Mouse (Mus musculus) embryonic facial prominence, embryonic 14.5 days (tissue): ENCODE data around the gene Sh3gl2. TPM values are rescaled to one million over a fixed set of nuclear protein-coding genes. Genes with fewer than 3 reads are reported as not detected.
A peak's percentile ranks its signal among the peaks of the same experiment; 100 is the strongest.

ENCODE experiments used
- ATAC-seq: fragments of 200-750 bp; cut with Nextera tagmentation; 2 replicates; pipeline ENCODE4 v1.8.0; 2017; ENCODE audit warnings: low read depth, moderate number of reproducible peaks, moderate TSS enrichment
- DNase-seq: peaks from one replicate; pipeline ENCODE4 v3.0.0-alpha.2; 2015; ENCODE audit warnings: low spot score
- H3K27ac ChIP-seq: fragments of 300-500 bp; sonication (generic); replicated peaks from 2 replicates; pipeline ENCODE4 v1.5.1; 2014; ENCODE audit warnings: low read depth, mild to moderate bottlenecking, low read length, moderate library complexity
- H3K27me3 ChIP-seq: fragments of 300-500 bp; sonication (generic); replicated peaks from 2 replicates; pipeline ENCODE4 v1.6.1; 2014; ENCODE audit warnings: low read length; ENCODE audit not compliant: control insufficient read depth, insufficient read depth
- H3K36me3 ChIP-seq: fragments of 300-500 bp; sonication (generic); 2 replicates; pipeline ENCODE4 v1.6.1; 2014; ENCODE audit warnings: low read length, mixed read lengths; ENCODE audit not compliant: control insufficient read depth, insufficient read depth
- H3K4me1 ChIP-seq: fragments of 300-500 bp; sonication (generic); 2 replicates; pipeline ENCODE4 v1.6.1; 2014; ENCODE audit warnings: antibody characterized with exemption, low read length; ENCODE audit not compliant: control insufficient read depth, insufficient read depth
- H3K4me2 ChIP-seq: fragments of 300-500 bp; sonication (generic); 2 replicates; pipeline ENCODE4 v1.6.1; 2014; ENCODE audit warnings: low read depth, mild to moderate bottlenecking, low read length, moderate library complexity, mixed read lengths
- H3K4me3 ChIP-seq: fragments of 300-500 bp; sonication (generic); 2 replicates; pipeline ENCODE4 v1.5.1; 2014; ENCODE audit warnings: low read depth, mild to moderate bottlenecking, low read length
- H3K9ac ChIP-seq: fragments of 300-500 bp; sonication (generic); 2 replicates; pipeline ENCODE4 v1.6.1; 2014; ENCODE audit warnings: low read depth, mild to moderate bottlenecking, low read length, moderate library complexity, mixed read lengths
- H3K9me3 ChIP-seq: fragments of 300-500 bp; sonication (generic); 2 replicates; pipeline ENCODE4 v1.6.1; 2016; ENCODE audit warnings: low read length; ENCODE audit not compliant: control insufficient read depth
- WGBS: fragments of 180-500 bp; shearing (Covaris S2); extraction: QIAGEN DNeasy Blood & Tissue Kit; methylation state at CpG from one replicate; pipeline ENCODE4 v1.1.7; 2014; 5-methylcytosine and 5-hydroxymethylcytosine counted together
- polyA plus RNA-seq: library from polyadenylated mRNA; unstranded; fragments of >200 nt; fragmentation: Nextera tagmentation; extraction: Ambion mirVana; gene quantifications from 2 replicates; pipeline ENCODE4 v1.2.1, GENCODE M21; 2014

Gene Sh3gl2
- polyA plus RNA-seq, 1 experiment from 2014 or later, result 7.0 TPM

DNA sequence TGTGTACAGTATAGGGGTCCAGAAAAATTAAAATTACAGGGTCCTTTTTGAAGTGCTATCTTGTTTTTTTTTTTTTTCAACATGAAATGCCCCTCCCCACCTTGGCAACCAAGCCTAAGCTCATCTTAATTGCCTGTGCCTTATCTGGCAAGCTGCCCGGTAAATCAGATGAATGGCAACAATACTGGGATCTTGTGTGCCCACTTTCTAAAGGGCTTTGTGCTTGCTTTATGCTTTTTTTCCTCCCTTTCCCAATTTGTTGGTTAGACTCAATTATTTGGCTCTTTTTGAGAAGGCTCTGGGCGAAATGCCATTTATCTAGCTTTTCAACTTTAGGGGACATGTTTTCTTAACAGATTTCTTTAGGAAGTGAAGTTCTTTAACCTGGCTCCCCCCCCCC lies 45.3 kb downstream of the Sh3gl2 start:
- Histone ChIP-seq H3K4me3 (no peak overlapping the region), H3K4me2 (no peak overlapping the region), H3K9me3 (no peaks in the 10 kb centered on the region), H3K9ac (no peak overlapping the region), H3K4me1 (peaks cover 5% of the 10 kb centered on the region; the same call in 1 of the 2 replicates), H3K27ac (no peak overlapping the region), H3K27me3 (no peaks in the 10 kb centered on the region), H3K36me3 (no peaks in the 10 kb centered on the region)
- 68% methylated on average over 2 of the region's 2 CpGs for WGBS
- ATAC-seq (no peak), DNase-seq (peak; percentile 60)

- WGBS, result 68% methylated on average over 2 of the region's 2 CpGs
Observed at GRCm38 (mm10) chr4:85250786-85251185, 45.9 kb downstream of the Sh3gl2 start.

GRCm38 (mm10) chr4:85255771-85256389 lies 51.0 kb downstream of the Sh3gl2 start:
- no peak overlapping the region for H3K4me2 ChIP-seq
- H3K4me3 ChIP-seq, result no peak overlapping the region
- no peaks in the 10 kb centered on the region for H3K36me3 ChIP-seq
- no peak for ATAC-seq
- no peaks in the 10 kb centered on the region for H3K27me3 ChIP-seq
- no peak overlapping the region for H3K27ac ChIP-seq
- no peak for DNase-seq
- peaks cover 2% of the 10 kb centered on the region; the same call in 1 of the 2 replicates for H3K4me1 ChIP-seq
- no peaks in the 10 kb centered on the region for H3K9me3 ChIP-seq
- 81% methylated on average over 6 of the region's 8 CpGs for WGBS
- H3K9ac ChIP-seq, result no peak overlapping the region

More at GRCm38 (mm10) chr4:85250786-85251185, 45.9 kb downstream of the Sh3gl2 start:
- Histone ChIP-seq H3K27ac (no peak overlapping the region), H3K9me3 (no peaks in the 10 kb centered on the region), H3K4me2 (no peak overlapping the region), H3K27me3 (no peaks in the 10 kb centered on the region), H3K9ac (no peak overlapping the region), H3K36me3 (no peaks in the 10 kb centered on the region), H3K4me1 (peaks cover 5% of the 10 kb centered on the region; the same call in 1 of the 2 replicates), H3K4me3 (no peak overlapping the region)
- no peak for DNase-seq
- no peak for ATAC-seq

GRCm38 (mm10) chr4:85256461-85257202 lies 51.7 kb downstream of the Sh3gl2 start:
- Histone ChIP-seq H3K27me3 (no peaks in the 10 kb centered on the region), H3K27ac (no peak overlapping the region), H3K4me2 (no peak overlapping the region), H3K9ac (no peak overlapping the region), H3K4me3 (no peak overlapping the region), H3K36me3 (no peaks in the 10 kb centered on the region), H3K9me3 (no peaks in the 10 kb centered on the region), H3K4me1 (no peaks in the 10 kb centered on the region)
- no peak for ATAC-seq
- WGBS, result 79% methylated on average over 5 of the region's 5 CpGs
- no peak for DNase-seq

- Histone ChIP-seq H3K36me3 (no peaks in the 10 kb centered on the region), H3K4me1 (no peaks in the 10 kb centered on the region), H3K9me3 (no peaks in the 10 kb centered on the region), H3K27me3 (no peaks in the 10 kb centered on the region), H3K4me2 (no peak overlapping the region), H3K4me3 (no peak overlapping the region), H3K9ac (no peak overlapping the region), H3K27ac (no peak overlapping the region)
- ATAC-seq, result no peak
- no peak for DNase-seq
- 82% methylated on average over 4 of the region's 4 CpGs for WGBS
Observed at GRCm38 (mm10) chr4:85257771-85258341, 52.9 kb downstream of the Sh3gl2 start.

GRCm38 (mm10) chr4:85260687-85261658 lies 56.0 kb downstream of the Sh3gl2 start:
- no peaks in the 10 kb centered on the region for H3K4me1 ChIP-seq
- no peaks in the 10 kb centered on the region for H3K9me3 ChIP-seq
- H3K9ac ChIP-seq, result no peak overlapping the region
- WGBS, result 90% methylated on average over 12 of the region's 12 CpGs
- ATAC-seq (no peak), DNase-seq (no peak)
- H3K27me3 ChIP-seq, result no peaks in the 10 kb centered on the region
- no peak overlapping the region for H3K4me3 ChIP-seq
- no peak overlapping the region for H3K4me2 ChIP-seq
- no peak overlapping the region for H3K27ac ChIP-seq
- no peaks in the 10 kb centered on the region for H3K36me3 ChIP-seq

DNA sequence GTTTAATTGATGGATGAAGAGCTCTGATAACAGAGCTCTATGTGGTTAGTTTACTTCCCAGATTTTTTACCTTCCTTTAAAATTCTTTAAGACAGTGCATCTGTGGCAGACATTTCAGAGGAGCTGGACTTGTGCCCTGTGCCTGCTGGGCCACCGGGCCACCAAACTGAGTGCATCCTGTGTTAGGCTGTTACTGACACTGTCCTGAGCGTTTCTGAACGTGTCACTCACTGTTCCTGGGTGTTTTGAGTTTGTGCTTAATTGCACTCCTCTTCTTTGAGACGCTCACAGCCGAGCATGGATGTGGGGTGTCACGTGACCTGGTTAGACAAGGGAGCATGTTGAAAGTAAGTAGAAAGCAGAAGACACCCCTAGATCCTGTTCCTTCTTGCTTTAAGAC lies 57.2 kb downstream of the Sh3gl2 start:
- no peaks in the 10 kb centered on the region for H3K36me3 ChIP-seq
- no peaks in the 10 kb centered on the region for H3K4me1 ChIP-seq
- no peak overlapping the region for H3K4me2 ChIP-seq
- DNase-seq (no peak), ATAC-seq (no peak)
- WGBS, result 48% methylated on average over 6 of the region's 6 CpGs
- H3K27ac ChIP-seq, result no peak overlapping the region
- no peaks in the 10 kb centered on the region for H3K9me3 ChIP-seq
- no peak overlapping the region for H3K9ac ChIP-seq
- no peaks in the 10 kb centered on the region for H3K27me3 ChIP-seq
- H3K4me3 ChIP-seq, result no peak overlapping the region

- 91% methylated on average over 13 of the region's 13 CpGs for WGBS
- H3K27me3 ChIP-seq, result no peaks in the 10 kb centered on the region
- H3K4me3 ChIP-seq, result no peak overlapping the region
- H3K4me1 ChIP-seq, result no peaks in the 10 kb centered on the region
- no peak overlapping the region for H3K4me2 ChIP-seq
- no peaks in the 10 kb centered on the region for H3K36me3 ChIP-seq
- ATAC-seq (no peak), DNase-seq (no peak)
- no peak overlapping the region for H3K9ac ChIP-seq
- H3K9me3 ChIP-seq, result no peaks in the 10 kb centered on the region
- H3K27ac ChIP-seq, result no peak overlapping the region
Observed at GRCm38 (mm10) chr4:85262606-85263005, 57.7 kb downstream of the Sh3gl2 start.
